Mouse (Mus musculus): Measurements from ENCODE around the gene Pigq.

GRCm38 (mm10) chr17:25950706-25951105, 6.0 kb upstream of the Pigq start:
- no peak for TF ChIP-seq CTCF (IDR thresholded peaks at IDR 0.05; ENCODE audit: insufficient read depth, low read depth, low read length)
- TF ChIP-seq POLR2A (IDR thresholded peaks at IDR 0.05; ENCODE audit: insufficient read depth, low read depth, low read length): no peak
